Mouse (Mus musculus) thymus, adult 2 months (tissue): ENCODE data around the gene Olfr1087.
"Not testable (repeated sequence)": the region's sequence is repeated elsewhere in the genome, so short reads cannot be mapped to it uniquely, and the experiment has no call there.

Source experiments
- CTCF ChIP-seq: fragments of 200-500 bp; IDR thresholded peaks from 2 replicates; pipeline ENCODE4 v1.5.1; 2012; ENCODE audit warnings: mild to moderate bottlenecking, control low read depth, low read length, moderate library complexity, borderline replicate concordance; ENCODE audit not compliant: control insufficient read depth, poor library complexity, insufficient read depth; ENCODE audit errors: extremely low read depth
- POLR2A ChIP-seq: fragments of 200-500 bp; IDR thresholded peaks from 2 replicates; pipeline ENCODE4 v1.6.1; 2012; ENCODE audit warnings: mild to moderate bottlenecking, low read length, control low read depth, moderate library complexity; ENCODE audit not compliant: control insufficient read depth, poor library complexity, insufficient read depth; ENCODE audit errors: extremely low read depth

GRCm38 (mm10) chr2:86639625-86640024, 58.6 kb downstream of the Olfr1087 start, which contains the start of gene Olfr1084:
- TF ChIP-seq POLR2A, CTCF: not testable (repeated sequence)
